Mouse (Mus musculus): ENCODE measurements around the gene Foxred1.

GRCm38 (mm10) chr9:35257365-35257764 is 46.5 kb upstream of the Foxred1 start:
- TF ChIP-seq CTCF (IDR thresholded peaks at IDR 0.05; ENCODE audit: borderline replicate concordance, insufficient read depth, low read depth, low read length) (no peak), POLR2A (IDR thresholded peaks at IDR 0.05; ENCODE audit: borderline replicate concordance, insufficient read depth, low read length) (no peak)

Measured in cerebellum, adult 2 months (tissue).